Mouse (Mus musculus) CH12.LX (cell line): ENCODE results near the gene Coa4.

Source experiments
- CTCF ChIP-seq, 2 experiments: IDR thresholded peaks in 1 of 2; conservative IDR thresholded peaks in 1 of 2; 2 replicates each; pipeline ENCODE4 v1.5.1; 2011 to 2012; ENCODE audit warnings: low read depth in 2 of 2, low read length in 2 of 2, improper control_type of control experiment in 1 of 2, inconsistent platforms in 1 of 2, mild to moderate bottlenecking in 1 of 2, moderate library complexity in 1 of 2
- EP300 ChIP-seq: IDR thresholded peaks from 2 replicates; pipeline ENCODE4 v1.6.1; 2011; ENCODE audit warnings: low read length, improper control_type of control experiment
- MAFK ChIP-seq: IDR thresholded peaks from 2 replicates; pipeline ENCODE4 v1.6.1; 2011; ENCODE audit warnings: low read length, improper control_type of control experiment; ENCODE audit not compliant: insufficient replicate concordance
- NELFE ChIP-seq: IDR thresholded peaks from 2 replicates; pipeline ENCODE4 v1.6.1; 2011; ENCODE audit warnings: low read depth, low read length, improper control_type of control experiment
- NRF1 ChIP-seq: IDR thresholded peaks from 2 replicates; pipeline ENCODE4 v1.6.1; 2014; ENCODE audit warnings: low read depth, mild to moderate bottlenecking, inconsistent platforms, low read length, improper control_type of control experiment, moderate library complexity
- POLR2A ChIP-seq: IDR thresholded peaks from 2 replicates; pipeline ENCODE4 v1.6.1; 2011; ENCODE audit warnings: low read depth, mild to moderate bottlenecking, improper control_type of control experiment, low read length
- SIN3A ChIP-seq: IDR thresholded peaks from 2 replicates; pipeline ENCODE4 v1.6.1; 2012; ENCODE audit warnings: low read length, improper control_type of control experiment, inconsistent platforms
- TCF12 ChIP-seq: IDR thresholded peaks from 2 replicates; pipeline ENCODE4 v1.6.1; 2014; ENCODE audit warnings: low read depth, mild to moderate bottlenecking, inconsistent platforms, low read length, improper control_type of control experiment
- UBTF ChIP-seq: IDR thresholded peaks from 2 replicates; pipeline ENCODE4 v1.6.1; 2012; ENCODE audit warnings: low read depth, mild to moderate bottlenecking, inconsistent platforms, low read length, improper control_type of control experiment, moderate library complexity
- ZC3H11A ChIP-seq: IDR thresholded peaks from 2 replicates; pipeline ENCODE4 v1.6.1; 2012; ENCODE audit warnings: low read depth, mild to moderate bottlenecking, inconsistent platforms, low read length, improper control_type of control experiment
- ZMIZ1 ChIP-seq: IDR thresholded peaks from 2 replicates; pipeline ENCODE4 v1.6.1; 2012; ENCODE audit warnings: low read depth, mild to moderate bottlenecking, inconsistent platforms, low read length, improper control_type of control experiment
- ZNF384 ChIP-seq: IDR thresholded peaks from 2 replicates; pipeline ENCODE4 v1.6.1; 2012; ENCODE audit warnings: low read depth, low read length, improper control_type of control experiment, inconsistent platforms

- no peak for TF ChIP-seq CTCF (conservative IDR thresholded peaks at IDR 0.05 in 1 of 2, IDR thresholded peaks at IDR 0.05 in 1 of 2; ENCODE audit: low read depth in 2 of 2, low read length in 2 of 2)
- no peak for TF ChIP-seq ZNF384
- no peak for TF ChIP-seq MAFK
- TF ChIP-seq ZC3H11A, result no peak
- no peak for TF ChIP-seq EP300
- TF ChIP-seq SIN3A, result no peak
- no peak for TF ChIP-seq NRF1
- TF ChIP-seq ZMIZ1, result no peak
- no peak for TF ChIP-seq POLR2A
- no peak for TF ChIP-seq NELFE
- no peak for TF ChIP-seq TCF12
- TF ChIP-seq UBTF, result no peak
These were observed 18.6 kb downstream of the Coa4 start for GRCm38 (mm10) chr7:100555431-100555951.
